Mouse (Mus musculus) hindbrain, embryonic 13.5 days (tissue): ENCODE results near the gene Gm9887. TPM values are rescaled to one million over a fixed set of nuclear protein-coding genes. Genes with fewer than 3 reads are reported as not detected.
A peak's percentile ranks its signal among the peaks of the same experiment; 100 is the strongest.

Source experiments
- ATAC-seq: fragments of 200-750 bp; cut with Nextera tagmentation; 2 replicates; pipeline ENCODE4 v1.8.0; 2017; ENCODE audit warnings: moderate TSS enrichment; ENCODE audit not compliant: low FRiP score
- H3K27ac ChIP-seq: fragments of 300-500 bp; sonication (generic); 2 replicates; pipeline ENCODE4 v1.5.1; 2015; ENCODE audit warnings: inconsistent platforms, mild to moderate bottlenecking, moderate library complexity
- H3K27me3 ChIP-seq: fragments of 300-500 bp; sonication (generic); 2 replicates; pipeline ENCODE4 v1.6.1; 2015; ENCODE audit warnings: mild to moderate bottlenecking, inconsistent platforms
- H3K36me3 ChIP-seq: fragments of 300-500 bp; sonication (generic); 2 replicates; pipeline ENCODE4 v1.6.1; 2015; ENCODE audit warnings: mild to moderate bottlenecking, inconsistent platforms
- H3K4me1 ChIP-seq: fragments of 300-500 bp; sonication (generic); replicated peaks from 2 replicates; pipeline ENCODE4 v1.6.1; 2015; ENCODE audit warnings: inconsistent platforms
- H3K4me2 ChIP-seq: fragments of 300-500 bp; sonication (generic); 2 replicates; pipeline ENCODE4 v1.6.1; 2015; ENCODE audit warnings: inconsistent platforms, mild to moderate bottlenecking, moderate library complexity
- H3K4me3 ChIP-seq: fragments of 300-500 bp; sonication (generic); 2 replicates; pipeline ENCODE4 v1.5.1; 2015; ENCODE audit warnings: mild to moderate bottlenecking, inconsistent platforms
- H3K9ac ChIP-seq: fragments of 300-500 bp; sonication (generic); 2 replicates; pipeline ENCODE4 v1.6.1; 2015; ENCODE audit warnings: mild to moderate bottlenecking, inconsistent platforms
- H3K9me3 ChIP-seq: fragments of 300-500 bp; sonication (generic); 2 replicates; pipeline ENCODE4 v1.6.1; 2016; ENCODE audit warnings: inconsistent platforms
- WGBS: fragments of 180-500 bp; shearing (Covaris S2); methylation state at CpG from one replicate; pipeline ENCODE4 v1.1.7; 2015; 5-methylcytosine and 5-hydroxymethylcytosine counted together
- polyA plus RNA-seq: library from polyadenylated mRNA; unstranded; fragments of >200 nt; fragmentation: Nextera tagmentation; extraction: Ambion mirVana; gene quantifications from 2 replicates; pipeline ENCODE4 v1.2.1, GENCODE M21; 2015

Gene Gm9887
- polyA plus RNA-seq, result 0.81 and 1.4 TPM in 2 replicates

DNA sequence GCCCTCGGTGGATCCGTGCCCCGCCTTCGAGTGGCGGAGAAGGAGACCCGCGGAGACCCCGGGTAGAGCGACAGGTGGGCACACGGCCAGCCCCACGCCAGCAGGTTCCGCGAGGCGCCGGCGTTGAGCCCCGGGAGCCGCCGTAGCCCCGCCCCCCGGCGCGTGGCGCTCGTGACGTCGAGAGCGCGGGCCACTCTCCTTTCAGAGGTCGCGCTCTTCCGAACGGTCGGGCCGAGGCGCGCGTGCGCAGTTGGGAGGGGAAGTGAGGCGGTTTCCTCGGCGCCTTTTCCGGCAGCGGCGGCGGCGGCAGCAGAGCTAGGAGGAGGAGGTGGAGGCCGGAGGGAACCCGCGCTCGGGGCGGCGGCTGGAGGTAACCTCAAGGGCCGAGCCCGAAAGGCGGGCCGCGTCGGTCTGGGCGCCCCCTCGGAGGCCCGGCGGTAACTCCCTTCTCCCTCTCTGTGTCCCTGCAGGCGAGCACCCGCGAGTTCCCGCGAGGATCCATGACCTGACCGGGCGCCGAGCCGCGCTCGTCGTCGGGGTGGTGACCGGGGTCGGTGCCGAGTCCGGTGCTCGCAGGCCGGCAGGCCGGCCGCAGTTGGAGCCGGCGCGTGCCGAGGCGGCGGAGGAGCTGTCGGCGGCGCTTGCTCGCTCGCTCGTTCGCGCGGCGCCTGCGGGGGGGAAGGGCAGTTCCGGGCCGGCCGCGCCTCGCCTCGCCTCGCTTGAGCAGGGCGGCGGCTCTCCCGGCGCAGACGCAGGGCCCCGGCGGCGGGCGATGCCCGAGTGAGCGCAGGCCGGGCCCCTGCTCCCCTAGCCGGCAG, at the start of gene Gm9887, which contains the start of gene Arf6:
Gene Gm9887 (minus strand): TSS at position 605 of the 818 bp plus-strand sequence.
Gene Arf6 (plus strand): TSS at position 297 of the 818 bp plus-strand sequence.
- 0% methylated on average over 92 of the region's 121 CpGs for WGBS
- H3K4me2 ChIP-seq, result peak within 1 kb of the TSS; percentile 95
- H3K4me1 ChIP-seq, result peaks cover 33% of the 10 kb centered on the region

DNA sequence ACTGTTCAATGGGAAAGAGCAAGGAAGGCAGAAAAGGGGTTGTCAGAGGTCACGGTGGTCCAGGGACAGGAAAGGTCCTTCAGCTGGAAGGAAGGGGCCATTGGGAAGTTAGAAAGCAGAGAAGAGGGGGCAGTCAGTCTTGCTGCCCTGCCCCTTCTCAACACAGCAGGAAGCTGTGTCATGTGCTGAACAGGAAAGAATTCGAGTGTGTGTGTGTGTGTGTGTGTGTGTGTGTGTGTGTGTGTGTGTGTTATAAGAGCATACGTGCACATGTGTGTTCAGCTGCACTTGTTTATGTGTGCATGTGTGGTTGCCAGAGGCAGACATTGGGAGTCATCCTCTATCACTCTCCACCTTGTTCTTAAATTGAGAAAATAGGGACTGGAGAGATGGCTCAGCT, 48.5 kb upstream of the Gm9887 start:
- no peak for ATAC-seq
- Histone ChIP-seq H3K36me3 (no peaks in the 10 kb centered on the region), H3K4me2 (no peak overlapping the region), H3K4me1 (peaks cover 4% of the 10 kb centered on the region), H3K4me3 (no peak overlapping the region), H3K27me3 (no peaks in the 10 kb centered on the region), H3K27ac (no peak overlapping the region), H3K9me3 (0 out of 2 replicates have a peak, but pooled peaks cover 6% of the 10 kb centered on the region), H3K9ac (no peak overlapping the region)
- WGBS, result 78% methylated on average over 3 of the region's 3 CpGs

More for the DNA sequence above, at the start of gene Gm9887, which contains the start of gene Arf6:
- Histone ChIP-seq H3K36me3 (no peaks in the 10 kb centered on the region), H3K9me3 (no peaks in the 10 kb centered on the region), H3K4me3 (peak within 1 kb of the TSS; percentile 100), H3K27ac (peak within 1 kb of the TSS; percentile 92), H3K27me3 (no peaks in the 10 kb centered on the region), H3K9ac (peak within 1 kb of the TSS; percentile 97)
- peak; percentile 95 for ATAC-seq

DNA sequence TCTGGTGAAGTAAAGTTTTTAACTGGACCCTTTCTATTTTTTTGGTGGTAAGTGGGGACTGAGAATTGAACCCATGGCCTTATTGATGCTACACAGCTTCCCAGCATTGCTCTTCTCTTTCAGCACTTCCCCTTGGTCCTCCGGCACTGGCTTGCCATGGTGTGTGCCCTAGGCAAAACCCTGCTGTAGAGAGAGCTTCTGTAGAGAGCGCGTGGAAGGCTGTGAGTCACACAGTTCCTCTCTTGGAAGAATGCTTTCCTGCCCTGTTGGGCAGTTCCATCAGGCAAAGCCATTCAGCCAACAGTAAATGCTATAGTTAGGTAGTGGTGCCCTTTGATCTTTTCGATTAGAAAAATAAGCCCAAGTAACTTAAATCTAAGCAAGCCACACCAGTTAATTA, 47.3 kb upstream of the Gm9887 start:
- H3K4me3 ChIP-seq, result no peak overlapping the region
- ATAC-seq, result no peak
- 91% methylated on average over 4 of the region's 4 CpGs for WGBS

DNA sequence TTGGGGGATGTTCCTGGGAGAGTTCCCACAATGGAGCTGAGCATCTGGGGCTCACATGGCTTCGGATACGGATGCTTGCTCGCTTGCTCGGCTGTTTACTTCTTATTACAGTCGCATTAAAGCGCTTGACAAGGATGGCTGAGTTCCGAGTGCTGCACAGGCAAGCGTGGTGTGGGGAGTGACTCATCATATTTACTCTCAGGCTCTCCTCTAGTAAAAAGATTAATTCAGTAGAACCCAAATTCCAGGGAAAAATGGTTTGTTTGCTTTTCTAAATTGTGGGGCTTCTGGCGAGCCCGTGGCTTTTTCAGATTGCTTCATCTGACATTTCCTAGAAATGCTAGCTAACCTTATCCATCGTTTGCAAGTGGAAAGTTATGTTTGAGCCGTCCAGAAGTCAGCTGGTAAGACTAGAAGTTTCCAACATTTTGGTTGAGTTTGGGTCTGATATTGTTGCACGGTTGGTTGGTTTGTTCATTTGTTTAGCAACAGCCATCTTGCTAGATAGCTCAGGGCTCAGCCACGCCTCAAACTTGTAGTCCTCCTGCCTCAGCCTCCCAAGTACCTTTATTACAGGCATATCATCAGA, 46.9 kb upstream of the Gm9887 start:
- no peak for ATAC-seq
- Histone ChIP-seq H3K36me3 (no peaks in the 10 kb centered on the region), H3K4me1 (no peaks in the 10 kb centered on the region), H3K4me3 (no peak overlapping the region), H3K4me2 (no peak overlapping the region), H3K9ac (no peak overlapping the region), H3K9me3 (0 out of 2 replicates have a peak, but pooled peaks cover 6% of the 10 kb centered on the region), H3K27ac (no peak overlapping the region), H3K27me3 (no peaks in the 10 kb centered on the region)
- 80% methylated on average over 14 of the region's 14 CpGs for WGBS

More for the DNA sequence above, 47.3 kb upstream of the Gm9887 start:
- H3K9me3 ChIP-seq, result 0 out of 2 replicates have a peak, but pooled peaks cover 6% of the 10 kb centered on the region
- H3K4me1 ChIP-seq, result no peaks in the 10 kb centered on the region
- H3K27me3 ChIP-seq, result no peaks in the 10 kb centered on the region
- H3K36me3 ChIP-seq, result no peaks in the 10 kb centered on the region
- no peak overlapping the region for H3K27ac ChIP-seq
- H3K9ac ChIP-seq, result no peak overlapping the region
- no peak overlapping the region for H3K4me2 ChIP-seq

DNA sequence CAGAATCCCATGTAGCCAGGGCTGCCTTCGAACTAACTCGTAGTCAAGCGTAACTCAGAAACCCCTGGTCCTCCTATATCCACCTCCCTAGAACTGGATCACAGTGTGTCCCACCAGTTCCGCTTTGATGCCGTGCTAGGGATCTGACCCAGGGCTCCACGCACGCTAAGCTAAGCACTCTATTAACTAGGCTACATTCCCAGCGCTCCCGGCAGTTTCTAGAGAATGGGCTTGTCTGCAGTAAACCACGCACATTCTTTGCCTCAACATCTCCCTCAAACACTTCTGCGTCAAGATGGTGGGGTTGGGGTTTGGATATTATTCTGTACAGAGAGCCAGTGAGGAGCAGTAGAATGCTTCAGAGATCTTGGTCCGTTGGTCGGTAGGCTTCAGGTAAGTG, 46.3 kb upstream of the Gm9887 start:
- Histone ChIP-seq H3K36me3 (no peaks in the 10 kb centered on the region), H3K9ac (no peak overlapping the region), H3K4me3 (no peak overlapping the region), H3K9me3 (0 out of 2 replicates have a peak, but pooled peaks cover 6% of the 10 kb centered on the region), H3K4me2 (no peak overlapping the region), H3K4me1 (no peaks in the 10 kb centered on the region), H3K27ac (no peak overlapping the region), H3K27me3 (no peaks in the 10 kb centered on the region)
- 87% methylated on average over 13 of the region's 13 CpGs for WGBS
- ATAC-seq, result no peak

DNA sequence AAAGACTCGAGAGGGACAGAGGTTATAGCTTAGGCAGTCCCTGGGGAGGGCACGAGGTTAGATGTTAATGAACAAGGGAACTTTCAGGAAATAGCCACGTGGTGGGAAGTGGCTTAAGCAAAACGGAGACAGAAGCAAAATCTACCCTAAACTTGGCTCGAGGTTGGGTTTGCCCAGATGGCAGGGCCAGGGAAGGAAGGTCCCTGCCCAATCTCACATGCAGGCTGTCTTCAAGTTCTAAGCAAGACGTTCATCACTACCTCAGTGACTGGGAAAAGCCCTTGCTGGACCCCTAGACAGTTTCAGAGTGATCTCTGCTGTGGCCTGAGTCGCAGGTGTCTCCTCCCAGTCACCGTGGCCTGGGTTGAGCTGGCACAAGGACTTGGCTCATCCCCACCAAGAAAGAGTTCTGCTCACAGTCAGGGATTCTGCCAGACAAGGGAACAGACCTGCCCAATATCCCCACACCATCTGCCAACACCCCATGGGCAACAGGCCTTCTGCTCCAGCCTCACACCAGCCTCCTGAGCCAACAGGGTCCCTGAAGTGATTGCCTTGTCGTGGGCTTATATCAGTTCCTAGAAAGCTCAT, 45.5 kb upstream of the Gm9887 start:
- no peak overlapping the region for H3K4me2 ChIP-seq
- H3K9ac ChIP-seq, result no peak overlapping the region
- H3K4me1 ChIP-seq, result no peaks in the 10 kb centered on the region
- no peak for ATAC-seq
- H3K36me3 ChIP-seq, result no peaks in the 10 kb centered on the region
- H3K4me3 ChIP-seq, result no peak overlapping the region
- WGBS, result 66% methylated on average over 9 of the region's 9 CpGs
- no peaks in the 10 kb centered on the region for H3K27me3 ChIP-seq
- H3K9me3 ChIP-seq, result 0 out of 2 replicates have a peak, but pooled peaks cover 1% of the 10 kb centered on the region
- no peak overlapping the region for H3K27ac ChIP-seq

DNA sequence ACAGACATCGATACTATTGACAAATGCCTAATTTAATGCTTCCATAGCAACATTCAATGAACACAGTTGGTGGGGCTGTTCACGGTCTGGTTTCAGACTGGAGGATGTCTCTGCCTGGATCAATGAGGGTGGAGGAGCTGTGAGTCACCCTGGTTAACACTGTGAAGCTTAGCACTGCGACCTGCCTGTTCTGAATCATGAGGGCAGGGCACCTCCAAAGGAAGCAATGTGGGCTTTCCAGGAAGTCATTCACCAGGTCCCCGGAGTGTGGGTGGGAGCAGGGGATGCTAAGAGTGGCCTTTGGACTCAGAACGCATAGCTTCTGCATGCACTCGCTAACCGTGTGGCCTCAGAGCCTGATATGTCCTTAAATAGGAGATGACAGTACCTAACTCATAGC, 44.5 kb upstream of the Gm9887 start:
- no peaks in the 10 kb centered on the region for H3K4me1 ChIP-seq
- no peaks in the 10 kb centered on the region for H3K36me3 ChIP-seq
- no peak overlapping the region for H3K9ac ChIP-seq
- H3K27me3 ChIP-seq, result no peaks in the 10 kb centered on the region
- H3K27ac ChIP-seq, result no peak overlapping the region
- H3K4me3 ChIP-seq, result no peak overlapping the region
- no peak for ATAC-seq
- WGBS, result 73% methylated on average over 7 of the region's 7 CpGs
- no peaks in the 10 kb centered on the region for H3K9me3 ChIP-seq
- no peak overlapping the region for H3K4me2 ChIP-seq

DNA sequence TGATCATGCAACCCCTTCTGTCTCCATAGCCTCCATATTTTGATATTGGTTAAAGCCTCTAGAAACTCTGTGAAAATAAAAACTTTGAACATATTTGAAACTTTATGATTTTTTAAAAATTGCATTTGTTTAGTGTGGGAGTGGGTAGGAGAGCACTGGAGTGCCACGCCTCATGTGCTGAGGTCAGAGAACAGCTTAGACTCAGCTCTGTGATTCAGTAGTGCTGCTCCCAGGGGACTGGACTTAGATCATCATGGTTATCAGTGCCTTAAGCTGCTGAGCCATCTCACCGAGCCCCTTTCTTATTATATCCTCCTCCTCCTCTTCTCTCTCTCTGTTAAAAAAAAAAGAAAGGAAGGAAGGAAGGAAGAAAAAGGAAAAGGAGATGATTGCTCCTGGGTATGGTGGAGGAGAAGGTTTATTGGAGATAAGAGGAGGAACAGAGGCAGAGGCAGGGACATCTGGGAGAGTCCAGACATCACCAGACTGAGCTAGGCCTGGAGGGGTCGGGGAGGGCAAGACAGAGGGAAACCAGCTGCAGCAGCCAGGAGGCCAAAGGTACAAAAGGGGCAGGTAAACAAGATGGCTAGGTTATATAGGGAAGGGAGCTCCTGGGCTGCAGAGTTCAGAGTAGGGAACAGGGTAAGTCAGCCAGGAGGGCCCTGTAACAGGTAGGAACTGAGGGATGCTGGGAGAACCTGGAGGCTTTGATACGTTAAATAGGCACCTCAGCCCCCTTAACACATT, 42.7 kb upstream of the Gm9887 start:
- Histone ChIP-seq H3K4me2 (no peak overlapping the region), H3K27me3 (no peaks in the 10 kb centered on the region), H3K4me3 (no peak overlapping the region), H3K9ac (no peak overlapping the region), H3K9me3 (no peaks in the 10 kb centered on the region), H3K4me1 (no peaks in the 10 kb centered on the region), H3K27ac (no peak overlapping the region), H3K36me3 (no peaks in the 10 kb centered on the region)
- ATAC-seq, result no peak
- 85% methylated on average over 4 of the region's 4 CpGs for WGBS

DNA sequence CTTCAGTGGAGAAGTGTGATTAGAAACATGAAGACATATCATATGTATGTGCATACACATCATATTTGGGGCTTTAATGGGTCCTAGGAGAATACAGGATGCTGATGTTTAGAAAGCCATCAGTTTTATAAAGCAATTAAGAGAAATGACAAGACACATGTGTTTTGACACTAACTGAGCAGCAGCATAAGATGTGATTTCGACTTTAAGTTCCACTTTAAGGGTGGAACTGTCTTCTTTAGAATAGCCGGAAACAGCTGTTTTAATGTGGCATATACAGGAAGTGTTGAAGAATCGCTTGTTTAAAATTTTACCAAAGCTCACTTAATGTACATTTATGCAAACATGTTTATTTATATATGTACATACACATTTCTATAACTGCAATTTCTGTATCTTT, 41.0 kb upstream of the Gm9887 start:
- Histone ChIP-seq H3K9me3 (no peaks in the 10 kb centered on the region), H3K27ac (no peak overlapping the region), H3K4me1 (no peaks in the 10 kb centered on the region), H3K36me3 (no peaks in the 10 kb centered on the region), H3K27me3 (no peaks in the 10 kb centered on the region), H3K4me3 (no peak overlapping the region), H3K9ac (no peak overlapping the region), H3K4me2 (no peak overlapping the region)
- ATAC-seq, result no peak
- WGBS, result 81% methylated on average over 3 of the region's 3 CpGs

DNA sequence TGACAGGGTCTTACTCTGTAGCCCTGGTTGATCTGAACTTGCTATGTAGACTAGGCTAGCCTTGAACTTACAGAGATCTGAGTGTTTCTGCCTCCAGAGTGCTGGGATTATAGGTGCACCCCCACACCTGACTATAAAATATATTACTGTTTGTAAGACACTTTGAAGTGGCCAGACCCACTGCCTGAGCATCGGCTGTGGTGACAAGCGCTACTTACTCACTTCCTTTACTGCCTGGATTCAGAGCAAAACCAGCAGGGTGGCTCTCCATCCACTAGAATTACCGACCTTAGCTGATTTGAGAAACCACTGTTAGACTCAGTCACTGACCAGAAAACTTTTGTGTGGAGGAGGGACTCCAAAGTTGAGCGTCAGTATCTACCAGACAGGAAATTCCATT, 39.7 kb upstream of the Gm9887 start:
- Histone ChIP-seq H3K4me3 (no peak overlapping the region), H3K4me1 (no peaks in the 10 kb centered on the region), H3K36me3 (no peaks in the 10 kb centered on the region), H3K27ac (no peak overlapping the region), H3K4me2 (no peak overlapping the region), H3K9me3 (no peaks in the 10 kb centered on the region), H3K27me3 (no peaks in the 10 kb centered on the region), H3K9ac (no peak overlapping the region)
- ATAC-seq, result no peak
- WGBS, result 68% methylated on average over 4 of the region's 4 CpGs

DNA sequence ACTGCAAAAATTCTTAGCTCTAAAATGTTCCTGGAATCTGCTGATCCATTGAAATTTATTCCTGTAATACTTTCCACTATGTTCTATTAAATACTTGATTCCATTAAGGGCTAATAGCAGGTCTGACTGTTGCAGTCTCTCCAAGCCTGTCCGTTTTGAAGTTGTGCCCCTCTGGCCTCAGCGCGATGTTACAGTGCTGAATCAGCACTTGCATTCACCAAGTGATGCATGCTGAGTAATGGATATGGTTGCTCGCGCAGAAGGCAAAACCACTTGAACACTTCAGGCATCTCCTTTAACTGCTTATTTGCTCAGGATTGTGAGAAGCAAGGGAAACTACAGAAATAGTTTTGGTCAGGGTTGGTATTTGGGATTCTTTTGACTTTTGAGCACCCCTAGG, 38.5 kb upstream of the Gm9887 start:
- H3K4me1 ChIP-seq, result no peaks in the 10 kb centered on the region
- no peak overlapping the region for H3K4me3 ChIP-seq
- H3K36me3 ChIP-seq, result no peaks in the 10 kb centered on the region
- H3K4me2 ChIP-seq, result no peak overlapping the region
- H3K27me3 ChIP-seq, result no peaks in the 10 kb centered on the region
- no peaks in the 10 kb centered on the region for H3K9me3 ChIP-seq
- no peak overlapping the region for H3K27ac ChIP-seq
- no peak overlapping the region for H3K9ac ChIP-seq
- ATAC-seq, result no peak
- WGBS, result 63% methylated on average over 5 of the region's 5 CpGs

DNA sequence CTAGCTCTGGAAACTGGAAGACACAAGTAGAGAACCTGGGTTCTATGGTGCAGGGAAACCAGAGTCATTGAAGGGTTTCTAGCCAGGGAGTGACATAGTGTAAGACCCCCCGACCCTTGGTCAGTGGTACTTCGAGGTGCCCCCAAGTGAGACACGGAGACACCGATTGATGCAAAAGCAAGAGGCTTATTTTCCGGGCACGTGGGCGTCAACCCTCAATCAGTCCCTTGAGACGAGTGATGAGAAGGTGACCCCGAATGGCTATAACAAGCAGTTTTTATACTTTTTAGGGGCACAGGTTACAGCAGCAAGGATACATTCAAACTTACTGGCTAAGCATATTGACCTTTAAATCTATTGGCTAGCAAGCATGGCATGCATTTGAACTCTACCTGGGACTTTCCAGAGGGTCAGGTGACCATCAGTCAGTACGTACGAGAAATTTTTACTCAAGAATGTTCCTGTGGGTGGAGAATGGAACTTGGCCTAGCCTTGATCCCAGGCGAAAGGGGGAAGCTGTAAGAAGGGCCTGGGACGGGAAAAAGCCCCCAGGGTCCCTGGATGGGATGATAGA, 30.4 kb upstream of the Gm9887 start:
- Histone ChIP-seq H3K9ac (no peak overlapping the region), H3K4me2 (no peak overlapping the region), H3K4me1 (no peaks in the 10 kb centered on the region), H3K9me3 (no peaks in the 10 kb centered on the region), H3K27me3 (no peaks in the 10 kb centered on the region), H3K27ac (no peak overlapping the region), H3K4me3 (no peak overlapping the region), H3K36me3 (no peaks in the 10 kb centered on the region)
- 90% methylated on average over 13 of the region's 13 CpGs for WGBS
- no peak for ATAC-seq
